Mouse (Mus musculus) skeletal muscle tissue, adult 2 months (tissue): ENCODE measurements around the gene D430041D05Rik.

Source experiments
- DNase-seq: peaks from one replicate; pipeline ENCODE4 v3.0.0-alpha.2; 2012; ENCODE audit warnings: low read depth, low spot score

Gene D430041D05Rik

DNA sequence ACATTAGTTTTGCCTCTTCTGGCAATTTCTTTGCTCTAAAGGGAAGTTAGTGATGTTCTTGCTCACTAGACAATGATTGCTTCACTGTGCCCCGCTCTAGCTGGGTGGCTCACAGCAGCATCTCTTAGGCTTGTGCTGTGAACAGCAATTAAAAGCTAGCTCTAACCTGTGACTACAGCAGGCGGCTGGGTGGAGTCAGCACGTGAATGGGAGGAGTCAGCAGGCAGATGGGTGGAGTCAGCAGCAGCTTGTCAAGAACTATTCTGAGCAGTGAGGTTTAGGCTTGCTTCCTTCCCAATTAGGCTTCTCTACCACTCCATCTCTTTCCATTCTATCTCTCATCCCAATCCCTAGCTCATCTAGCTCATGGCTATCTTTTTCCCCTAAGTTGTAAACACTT is 213.5 kb downstream of the D430041D05Rik start:
- no peak for DNase-seq

GRCm38 (mm10) chr2:104192401-104193141 is 218.2 kb downstream of the D430041D05Rik start:
- no peak for DNase-seq

- no peak for DNase-seq
These were observed 219.1 kb downstream of the D430041D05Rik start for GRCm38 (mm10) chr2:104191723-104192122.

DNA sequence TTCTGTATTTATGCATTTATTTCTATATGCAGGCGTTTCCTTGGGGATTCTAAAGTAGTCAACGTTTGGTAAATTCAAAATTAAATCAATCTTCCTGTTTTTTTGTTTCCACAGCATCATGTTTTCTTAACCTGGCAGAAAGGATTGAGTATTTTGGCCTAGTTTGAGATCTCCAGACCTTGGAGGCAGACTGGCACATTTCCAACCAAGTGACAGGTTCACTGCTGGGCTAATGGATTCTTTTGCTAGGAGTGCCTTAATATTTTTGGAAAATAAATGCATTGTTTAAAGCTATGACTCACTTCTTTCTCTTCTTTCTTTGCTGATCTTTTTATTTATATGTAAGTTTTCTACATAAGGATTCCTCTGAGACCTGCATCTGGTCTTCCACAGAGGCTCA is 222.0 kb downstream of the D430041D05Rik start:
- no peak for DNase-seq

DNA sequence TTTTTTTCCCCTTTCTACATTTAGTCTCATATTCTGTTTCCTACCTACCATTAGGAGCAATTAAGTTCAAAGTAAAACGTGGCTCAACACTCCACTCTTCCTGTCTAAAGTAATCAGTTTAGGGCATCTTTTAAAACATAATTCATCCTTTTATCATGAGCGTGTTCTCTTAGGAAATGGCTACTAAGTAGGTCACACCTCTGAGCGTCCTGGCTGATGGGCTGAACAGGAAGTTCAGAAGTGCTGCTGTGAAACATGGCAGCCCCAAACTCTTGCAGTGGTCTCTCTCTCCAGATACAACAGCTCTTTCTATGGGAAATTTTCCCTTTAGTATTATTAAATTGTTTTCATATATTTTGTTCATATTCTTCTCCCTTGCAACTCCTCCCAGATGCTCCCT is 223.7 kb downstream of the D430041D05Rik start:
- DNase-seq = no peak

- no peak for DNase-seq
These were observed 225.2 kb downstream of the D430041D05Rik start for GRCm38 (mm10) chr2:104185616-104186015.

- DNase-seq = no peak
These were observed 226.5 kb downstream of the D430041D05Rik start for GRCm38 (mm10) chr2:104184296-104184695.

DNA sequence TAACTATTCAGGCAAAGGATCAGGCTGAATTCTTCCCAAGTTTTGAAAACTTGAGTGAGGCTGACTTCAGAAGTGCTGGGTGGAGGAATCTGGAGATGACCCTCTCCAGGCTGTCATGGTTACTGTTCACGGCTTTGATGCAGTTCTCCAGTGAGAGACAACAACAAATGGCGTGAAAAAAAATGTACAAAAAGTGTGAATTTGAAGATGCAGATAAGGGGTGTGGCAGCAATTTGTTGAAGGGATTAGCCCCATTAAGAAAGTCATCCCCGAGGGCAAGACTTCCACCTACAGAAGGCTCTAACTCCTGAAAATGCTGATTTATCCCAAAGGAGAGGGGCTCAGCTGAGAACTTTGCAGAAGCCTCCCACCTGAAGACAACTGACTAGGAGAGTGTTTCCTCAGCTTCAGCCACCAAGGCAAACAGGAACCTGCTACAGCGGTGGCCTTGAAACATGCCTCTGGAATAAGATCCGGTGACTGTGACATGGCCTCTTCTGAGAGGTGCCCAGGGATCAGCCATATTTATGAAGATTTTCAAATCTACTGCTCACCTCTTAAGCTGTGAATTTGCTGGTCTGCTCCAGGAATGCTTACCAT is 227.5 kb downstream of the D430041D05Rik start:
- DNase-seq = no peak

- no peak for DNase-seq
These were observed 231.2 kb downstream of the D430041D05Rik start for GRCm38 (mm10) chr2:104179636-104180035.

DNA sequence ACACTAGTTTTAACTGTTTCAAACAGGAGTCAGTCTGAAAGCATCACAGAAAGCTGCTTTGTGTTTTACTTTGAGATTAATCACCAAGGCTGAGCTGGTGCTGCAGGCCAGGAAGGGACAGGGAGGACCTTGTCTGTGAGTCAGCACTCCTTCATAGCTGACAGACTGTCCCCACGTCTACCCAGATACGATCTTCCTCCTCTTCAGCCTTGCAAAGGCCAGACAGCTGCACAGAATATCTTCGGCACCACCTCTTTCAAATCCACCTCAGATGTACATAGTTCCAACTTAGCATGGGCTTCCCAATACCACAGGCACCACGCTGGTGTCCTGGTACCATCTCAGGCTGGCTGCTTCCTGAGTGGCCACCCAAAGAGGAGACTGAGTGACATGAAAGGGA is 232.6 kb downstream of the D430041D05Rik start:
- DNase-seq = no peak

- peak; percentile 27 for DNase-seq
These were observed 233.7 kb downstream of the D430041D05Rik start for GRCm38 (mm10) chr2:104176979-104177704.

GRCm38 (mm10) chr2:104176166-104176978 is 234.4 kb downstream of the D430041D05Rik start:
- DNase-seq = no peak

GRCm38 (mm10) chr2:104175476-104176165 is 235.2 kb downstream of the D430041D05Rik start:
- DNase-seq = no peak

- no peak for DNase-seq
These were observed 237.4 kb downstream of the D430041D05Rik start for GRCm38 (mm10) chr2:104173431-104173830.

DNA sequence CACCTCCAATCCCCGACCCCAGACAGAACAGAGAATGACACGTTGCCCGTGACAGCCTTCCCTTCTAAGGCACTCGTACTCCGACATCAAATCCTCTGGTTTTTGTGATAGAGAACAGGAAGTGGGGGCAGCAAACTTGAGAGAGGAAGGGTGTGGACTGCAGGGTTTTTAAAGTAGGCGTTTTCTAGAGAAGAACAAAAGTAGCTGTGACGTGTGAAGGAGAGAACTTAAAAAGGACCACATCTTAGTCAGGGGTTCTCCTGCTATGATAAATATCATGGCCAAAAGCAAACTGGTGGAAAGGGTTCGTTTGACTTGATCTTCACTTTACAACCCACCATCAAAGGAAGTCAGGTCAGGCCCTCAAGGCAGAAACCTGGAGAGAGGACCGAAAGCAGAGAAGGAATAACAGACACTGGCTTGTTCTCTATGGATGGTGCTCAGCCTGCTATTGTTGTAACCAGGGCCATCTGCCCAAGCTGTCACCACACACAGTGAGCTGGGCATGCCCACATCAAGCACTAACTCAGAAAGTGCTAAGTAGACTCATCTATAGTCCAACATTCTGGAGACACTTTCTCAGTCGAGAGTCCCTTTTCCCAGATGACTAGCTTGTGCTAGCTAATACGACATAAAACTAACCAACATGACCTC is 238.0 kb downstream of the D430041D05Rik start:
- DNase-seq = no peak

DNA sequence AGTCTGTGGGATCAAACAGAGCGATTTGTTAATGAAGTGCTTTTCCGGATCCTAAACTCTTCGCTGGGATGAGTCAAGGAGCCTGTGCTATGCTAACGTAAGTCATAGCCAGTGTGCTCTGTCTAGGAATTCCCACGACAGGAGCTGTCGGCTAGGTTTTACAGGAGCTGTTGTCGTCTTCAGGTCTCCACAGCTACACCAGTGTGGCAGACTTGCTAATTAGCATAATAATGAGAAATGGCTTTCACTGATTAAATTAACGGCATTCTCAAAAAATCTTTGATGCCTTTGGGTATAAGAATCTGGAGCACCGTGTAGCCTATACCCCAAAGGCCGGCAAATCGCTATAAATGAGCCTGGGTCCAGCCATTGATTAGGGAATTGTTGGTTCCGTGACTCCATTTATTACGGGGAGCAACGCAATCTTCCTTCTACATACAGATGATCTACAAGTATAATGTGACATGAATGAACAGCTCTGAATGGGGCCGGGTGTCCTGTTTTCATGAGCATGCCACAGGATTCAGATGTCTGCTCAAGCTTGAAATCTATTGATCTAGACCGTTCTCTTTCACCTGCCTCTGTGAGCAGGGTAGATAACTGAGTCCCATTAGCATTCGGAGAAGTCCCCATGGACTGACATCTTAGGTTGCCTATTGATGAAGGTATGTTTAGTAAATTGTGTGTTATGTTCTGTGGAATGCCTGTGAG is 242.5 kb downstream of the D430041D05Rik start:
- no peak for DNase-seq

DNA sequence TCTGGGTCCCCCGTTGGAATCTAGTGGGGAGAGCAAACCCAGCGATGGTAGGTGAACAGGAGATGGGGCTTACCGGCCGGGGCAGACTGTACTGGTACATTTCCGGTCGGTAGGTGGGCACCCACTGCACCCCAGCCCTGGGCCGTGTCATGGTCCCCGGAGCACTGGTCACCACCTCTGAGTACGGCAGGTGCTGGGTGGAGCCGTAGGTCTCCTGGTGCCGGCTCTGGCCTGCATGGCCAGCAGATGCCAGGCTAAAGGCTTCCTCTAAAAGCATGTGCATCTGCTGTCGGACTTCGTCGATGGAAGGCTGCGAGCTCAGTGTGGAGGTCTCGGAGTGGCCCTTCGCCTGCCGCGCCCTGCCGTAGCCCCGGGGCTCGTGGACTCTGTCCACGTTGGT is 243.0 kb downstream of the D430041D05Rik start:
- no peak for DNase-seq

- no peak for DNase-seq
These were observed 245.2 kb downstream of the D430041D05Rik start for GRCm38 (mm10) chr2:104165631-104166030.

DNA sequence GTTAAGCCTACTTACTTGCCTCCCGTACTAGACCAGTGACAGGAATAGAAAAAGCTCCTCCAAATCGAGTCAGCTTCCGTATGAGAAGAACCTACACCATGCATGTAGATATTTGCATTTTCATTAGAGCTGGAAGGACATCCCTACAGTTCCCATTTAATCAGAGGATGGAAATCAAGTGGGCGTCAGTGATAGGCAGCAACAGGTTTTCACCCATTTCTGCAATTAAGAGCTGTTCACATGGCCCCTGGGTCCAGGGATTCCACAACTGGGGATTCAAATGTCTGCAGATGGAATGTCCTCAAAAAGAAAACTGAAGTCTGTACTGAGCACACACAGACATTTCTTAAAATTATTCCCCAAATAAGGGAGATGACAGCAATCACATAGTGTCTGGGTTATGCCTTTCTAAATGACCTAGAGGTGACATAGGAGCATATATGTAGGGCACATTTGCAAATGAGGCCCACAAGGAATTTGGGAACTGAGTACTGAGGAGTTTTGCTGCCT is 246.8 kb downstream of the D430041D05Rik start:
- no peak for DNase-seq

GRCm38 (mm10) chr2:104163418-104163817 is 247.4 kb downstream of the D430041D05Rik start:
- DNase-seq = no peak
